Mouse (Mus musculus): ENCODE measurements around the gene Atp6v0d1. TPM values are rescaled to one million over a fixed set of nuclear protein-coding genes. Genes with fewer than 3 reads are reported as not detected.
"Not testable (repeated sequence)": the region's sequence is repeated elsewhere in the genome, so short reads cannot be mapped to it uniquely, and the experiment has no call there.

The Atp6v0d1 gene
- polyA plus RNA-seq, 1 experiment from 2014 or later, result 52.4 TPM

DNA sequence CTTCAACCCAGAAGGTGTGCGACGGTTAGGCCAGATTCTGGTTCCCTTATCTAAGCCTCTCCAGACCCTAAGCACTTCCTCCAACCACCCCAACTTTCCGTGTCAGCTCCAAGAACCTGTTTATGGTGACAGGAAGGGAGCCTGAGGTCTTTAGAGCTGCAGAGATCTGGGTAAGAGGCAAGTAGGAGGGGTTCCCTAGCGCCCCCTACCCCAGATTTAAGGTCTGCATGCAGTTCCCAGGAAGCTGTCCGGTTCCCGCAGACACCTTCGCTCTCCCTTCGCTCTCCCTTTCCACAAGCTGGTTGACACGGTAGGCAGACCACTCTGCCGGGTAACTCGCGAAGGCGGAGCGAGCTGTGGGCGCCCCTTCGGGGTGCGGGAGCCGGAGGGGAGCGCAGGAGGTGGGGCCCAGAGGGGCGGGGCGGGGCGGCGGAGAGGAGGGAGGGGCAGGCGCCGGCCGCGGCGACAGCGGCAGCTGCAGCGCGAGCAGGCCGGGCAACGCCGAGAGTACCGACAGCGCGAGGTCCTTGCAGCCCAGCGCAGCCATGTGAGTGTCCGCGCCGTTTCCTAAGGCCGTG lies 39.0 kb upstream of the Atp6v0d1 start, which contains the start of gene Ripor1:
Ripor1 (plus strand) TSS at position 452 of the 578 bp plus-strand sequence.
- H3K27me3 ChIP-seq, result peaks cover 11% of the 10 kb centered on the region; the same call in 1 of the 2 replicates
- peaks cover 59% of the 10 kb centered on the region for H3K4me1 ChIP-seq (replicated peaks)
- no peaks in the 10 kb centered on the region for H3K9me3 ChIP-seq (replicated peaks)
- H3K36me3 ChIP-seq (replicated peaks), result no peaks in the 10 kb centered on the region
- WGBS (ENCODE audit: insufficient replicate concordance), result under 1% methylated on average over 36 of the region's 42 CpGs
- H3K9ac ChIP-seq, result peak within 1 kb of the TSS; percentile 81
- H3K4me2 ChIP-seq, result peak within 1 kb of the TSS; percentile 99
- ATAC-seq (ENCODE audit: insufficient read depth), result peak; percentile 78
- H3K4me3 ChIP-seq (replicated peaks), result peak within 1 kb of the TSS; percentile 73
- peak within 1 kb of the TSS; percentile 81 for H3K27ac ChIP-seq (replicated peaks)

DNA sequence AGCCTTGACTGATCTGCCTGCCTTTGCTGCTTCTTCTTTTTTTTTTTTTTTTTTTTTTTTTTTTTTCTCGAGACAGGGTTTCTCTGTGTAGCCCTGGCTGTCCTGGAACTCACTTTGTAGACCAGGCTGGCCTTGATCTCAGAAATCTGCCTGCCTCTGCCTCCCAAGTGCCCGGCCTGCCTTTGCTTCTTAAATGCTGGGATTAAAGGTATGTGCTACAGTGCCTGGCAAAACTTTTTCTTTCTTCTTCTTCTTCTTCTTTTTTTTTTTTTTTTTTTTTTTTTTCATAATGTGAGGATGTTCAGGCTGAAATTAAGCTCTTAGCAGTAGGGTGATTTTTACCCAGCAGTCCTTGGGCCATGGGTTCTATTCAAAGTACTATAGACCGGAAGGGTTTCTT lies 36.7 kb upstream of the Atp6v0d1 start:
- Histone ChIP-seq H3K4me1 (replicated peaks) (peaks cover 36% of the 10 kb centered on the region), H3K27me3 (peaks cover 11% of the 10 kb centered on the region; the same call in 1 of the 2 replicates)
- not testable (repeated sequence) for H3K4me3 ChIP-seq (replicated peaks); H3K9ac ChIP-seq; H3K4me2 ChIP-seq; H3K9me3 ChIP-seq (replicated peaks); H3K36me3 ChIP-seq (replicated peaks); H3K27ac ChIP-seq (replicated peaks); ATAC-seq (ENCODE audit: insufficient read depth)
- 66% methylated on average over 2 of the region's 3 CpGs for WGBS (ENCODE audit: insufficient replicate concordance)

- H3K27ac ChIP-seq (replicated peaks), result no peak overlapping the region
- H3K9ac ChIP-seq, result no peak overlapping the region
- H3K27me3 ChIP-seq, result peaks cover 11% of the 10 kb centered on the region; the same call in 1 of the 2 replicates
- H3K36me3 ChIP-seq (replicated peaks), result no peaks in the 10 kb centered on the region
- no peaks in the 10 kb centered on the region for H3K9me3 ChIP-seq (replicated peaks)
- no peak overlapping the region for H3K4me2 ChIP-seq
- 76% methylated on average over 5 of the region's 5 CpGs for WGBS (ENCODE audit: insufficient replicate concordance)
- ATAC-seq (ENCODE audit: insufficient read depth), result no peak
- no peak overlapping the region for H3K4me3 ChIP-seq (replicated peaks)
- H3K4me1 ChIP-seq (replicated peaks), result peaks cover 33% of the 10 kb centered on the region
Measured at GRCm38 (mm10) chr8:105601301-105601700, 35.5 kb upstream of the Atp6v0d1 start.

- peaks cover 18% of the 10 kb centered on the region for H3K4me1 ChIP-seq (replicated peaks)
- WGBS (ENCODE audit: insufficient replicate concordance), result 45% methylated on average over 6 of the region's 6 CpGs
- no peak for ATAC-seq (ENCODE audit: insufficient read depth)
Measured at GRCm38 (mm10) chr8:105598777-105599176, 32.9 kb upstream of the Atp6v0d1 start.

DNA sequence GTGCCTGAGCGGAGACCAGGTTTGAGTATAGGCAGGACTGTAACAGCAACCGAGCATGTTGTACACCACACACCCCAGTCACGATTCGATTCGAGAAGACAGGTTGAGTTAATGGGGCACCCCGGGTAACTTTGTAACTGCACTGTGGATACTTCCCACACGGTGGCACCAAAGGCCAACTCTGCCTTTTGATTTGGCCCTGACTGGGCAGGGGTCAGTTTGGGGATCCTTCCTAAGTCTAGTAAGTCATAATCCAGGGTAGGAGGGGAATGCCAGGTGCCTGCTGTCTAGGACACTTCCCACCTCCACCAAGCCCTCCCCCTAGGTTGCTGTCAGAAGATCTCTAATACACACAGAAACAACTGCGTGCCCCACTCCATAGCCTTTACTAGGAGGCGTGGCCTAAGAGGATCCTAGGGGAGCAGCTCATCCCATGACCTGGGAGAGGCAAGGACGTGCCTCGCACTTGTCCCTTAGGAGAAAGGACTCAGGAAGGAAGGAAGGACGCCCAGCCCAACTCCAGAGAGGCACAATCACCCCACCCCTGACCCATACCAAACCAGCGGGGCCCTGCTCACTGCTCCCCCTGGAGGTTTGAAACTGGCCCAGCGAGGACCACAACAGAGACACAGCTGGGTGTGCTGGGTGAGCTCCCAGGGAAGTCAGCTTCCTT lies 30.7 kb upstream of the Atp6v0d1 start:
- Histone ChIP-seq H3K9me3 (replicated peaks) (no peaks in the 10 kb centered on the region), H3K9ac (no peak overlapping the region), H3K36me3 (replicated peaks) (no peaks in the 10 kb centered on the region), H3K4me2 (peak overlapping the region; percentile 68), H3K4me3 (replicated peaks) (peak overlapping the region; percentile 40), H3K4me1 (replicated peaks) (peaks cover 20% of the 10 kb centered on the region), H3K27me3 (peaks cover 17% of the 10 kb centered on the region), H3K27ac (replicated peaks) (no peak overlapping the region)
- ATAC-seq (ENCODE audit: insufficient read depth), result peak; percentile 75
- 3% methylated on average over 14 of the region's 14 CpGs for WGBS (ENCODE audit: insufficient replicate concordance)

More at GRCm38 (mm10) chr8:105598777-105599176, 32.9 kb upstream of the Atp6v0d1 start:
- H3K4me3 ChIP-seq (replicated peaks), result no peak overlapping the region
- H3K9me3 ChIP-seq (replicated peaks), result no peaks in the 10 kb centered on the region
- H3K27ac ChIP-seq (replicated peaks), result no peak overlapping the region
- H3K27me3 ChIP-seq, result peaks cover 14% of the 10 kb centered on the region
- no peak overlapping the region for H3K9ac ChIP-seq
- no peak overlapping the region for H3K4me2 ChIP-seq
- no peaks in the 10 kb centered on the region for H3K36me3 ChIP-seq (replicated peaks)

DNA sequence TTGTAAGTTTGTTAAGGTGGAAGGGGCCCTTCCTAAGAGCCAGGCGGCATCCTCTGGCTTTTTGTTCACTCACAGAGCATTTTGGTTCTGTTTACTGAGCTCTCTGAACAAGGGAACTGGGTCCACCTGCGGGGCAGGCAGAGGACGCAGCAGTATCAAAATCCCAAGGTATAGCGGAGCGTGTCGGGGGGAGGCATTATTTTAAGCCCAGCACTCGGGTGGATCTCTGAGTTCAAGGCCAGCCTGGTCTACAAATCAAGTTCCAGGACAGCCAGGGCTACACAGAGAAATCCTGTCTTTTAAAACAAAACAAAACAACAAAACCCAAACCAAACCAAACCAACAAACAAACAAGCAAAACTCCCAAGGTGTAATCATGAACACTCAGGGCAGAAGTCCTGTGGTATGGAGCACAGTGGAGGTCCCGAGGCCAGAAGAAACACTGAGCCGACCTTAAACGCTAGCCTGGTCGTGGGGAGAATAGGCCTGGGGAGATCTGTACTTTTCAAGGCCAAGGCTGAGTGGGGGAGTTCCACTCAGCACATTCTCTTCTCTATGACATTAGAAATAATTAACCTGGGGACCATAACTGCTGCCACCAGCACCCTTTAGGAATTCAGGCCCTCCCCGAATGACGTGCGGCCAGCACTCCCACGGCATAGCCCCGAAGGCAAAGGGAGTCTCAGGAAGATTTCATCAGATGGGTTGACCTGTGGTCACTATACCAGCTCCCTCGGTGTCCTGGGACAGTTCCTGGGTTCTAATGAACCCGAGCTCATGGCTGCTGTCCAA lies 28.8 kb upstream of the Atp6v0d1 start:
- Histone ChIP-seq H3K4me1 (replicated peaks) (peaks cover 20% of the 10 kb centered on the region), H3K27ac (replicated peaks) (no peak overlapping the region), H3K4me2 (no peak overlapping the region), H3K9ac (no peak overlapping the region), H3K9me3 (replicated peaks) (no peaks in the 10 kb centered on the region), H3K27me3 (peaks cover 17% of the 10 kb centered on the region), H3K4me3 (replicated peaks) (no peak overlapping the region), H3K36me3 (replicated peaks) (no peaks in the 10 kb centered on the region)
- no peak for ATAC-seq (ENCODE audit: insufficient read depth)
- 63% methylated on average over 18 of the region's 18 CpGs for WGBS (ENCODE audit: insufficient replicate concordance)

- no peak overlapping the region for H3K9ac ChIP-seq
- H3K4me2 ChIP-seq, result no peak overlapping the region
- no peak for ATAC-seq (ENCODE audit: insufficient read depth)
- no peaks in the 10 kb centered on the region for H3K9me3 ChIP-seq (replicated peaks)
- no peak overlapping the region for H3K4me3 ChIP-seq (replicated peaks)
- peaks cover 20% of the 10 kb centered on the region for H3K4me1 ChIP-seq (replicated peaks)
- H3K27me3 ChIP-seq, result peaks cover 17% of the 10 kb centered on the region
- 32% methylated on average over 15 of the region's 15 CpGs for WGBS (ENCODE audit: insufficient replicate concordance)
- H3K36me3 ChIP-seq (replicated peaks), result no peaks in the 10 kb centered on the region
- no peak overlapping the region for H3K27ac ChIP-seq (replicated peaks)
Measured at GRCm38 (mm10) chr8:105593859-105594258, 28.0 kb upstream of the Atp6v0d1 start.

DNA sequence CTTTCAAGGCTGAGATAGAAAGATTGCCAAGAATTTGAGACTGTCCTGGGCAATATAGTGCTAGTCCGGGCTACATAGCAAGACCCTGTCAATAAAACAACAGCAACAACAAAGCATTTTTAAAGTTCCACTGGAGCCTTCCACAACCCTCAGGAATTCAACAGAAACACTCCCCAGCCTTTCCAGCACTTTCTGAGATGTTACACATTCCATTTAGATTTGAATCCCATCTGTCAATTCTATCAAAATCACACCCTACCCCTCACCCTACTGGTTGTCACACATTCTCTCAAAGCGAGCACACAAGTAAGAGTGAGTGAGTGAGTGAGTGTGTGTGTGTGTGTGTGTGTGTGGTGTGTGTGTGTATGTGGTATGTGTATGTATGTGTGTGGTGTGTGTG lies 26.6 kb upstream of the Atp6v0d1 start:
- WGBS (ENCODE audit: insufficient replicate concordance), result 70% methylated on average over 2 of the region's 2 CpGs
- H3K4me1 ChIP-seq (replicated peaks), result peaks cover 20% of the 10 kb centered on the region
- H3K27me3 ChIP-seq, result peaks cover 17% of the 10 kb centered on the region
- no peak overlapping the region for H3K4me2 ChIP-seq
- H3K27ac ChIP-seq (replicated peaks), result no peak overlapping the region
- no peaks in the 10 kb centered on the region for H3K36me3 ChIP-seq (replicated peaks)
- H3K4me3 ChIP-seq (replicated peaks), result no peak overlapping the region
- ATAC-seq (ENCODE audit: insufficient read depth), result no peak
- H3K9me3 ChIP-seq (replicated peaks), result no peaks in the 10 kb centered on the region
- no peak overlapping the region for H3K9ac ChIP-seq

DNA sequence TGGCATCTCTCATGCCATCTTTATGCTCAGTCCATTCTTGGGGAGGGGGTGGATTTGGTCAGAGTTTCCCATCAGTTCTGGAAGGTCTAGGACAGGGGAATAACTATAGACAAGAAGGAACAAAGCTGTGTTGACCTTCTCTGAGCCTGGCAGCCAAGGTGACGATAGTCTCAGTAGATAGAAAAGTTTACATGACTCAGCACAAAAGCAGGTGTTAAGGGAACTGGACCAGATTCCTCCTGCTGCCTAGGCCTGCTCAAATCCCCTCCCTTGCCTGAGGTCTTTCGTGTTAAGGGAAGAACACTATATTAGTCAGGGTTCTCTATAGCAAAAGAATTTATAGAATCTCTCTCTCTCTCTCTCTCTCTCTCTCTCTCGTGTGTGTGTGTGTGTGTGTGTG lies 13.9 kb upstream of the Atp6v0d1 start:
- H3K27ac ChIP-seq (replicated peaks), result no peak overlapping the region
- H3K4me1 ChIP-seq (replicated peaks), result no peaks in the 10 kb centered on the region
- no peaks in the 10 kb centered on the region for H3K27me3 ChIP-seq
- no peaks in the 10 kb centered on the region for H3K36me3 ChIP-seq (replicated peaks)
- WGBS (ENCODE audit: insufficient replicate concordance), result 32% methylated on average over 3 of the region's 3 CpGs
- H3K9me3 ChIP-seq (replicated peaks), result no peaks in the 10 kb centered on the region
- ATAC-seq (ENCODE audit: insufficient read depth), result no peak
- no peak overlapping the region for H3K9ac ChIP-seq
- no peak overlapping the region for H3K4me2 ChIP-seq
- no peak overlapping the region for H3K4me3 ChIP-seq (replicated peaks)

- no peaks in the 10 kb centered on the region for H3K36me3 ChIP-seq (replicated peaks)
- H3K4me3 ChIP-seq (replicated peaks), result no peak overlapping the region
- no peaks in the 10 kb centered on the region for H3K4me1 ChIP-seq (replicated peaks)
- ATAC-seq (ENCODE audit: insufficient read depth), result no peak
- no peaks in the 10 kb centered on the region for H3K27me3 ChIP-seq
- H3K27ac ChIP-seq (replicated peaks), result no peak overlapping the region
- H3K9ac ChIP-seq, result no peak overlapping the region
- WGBS (ENCODE audit: insufficient replicate concordance), result 73% methylated on average over 3 of the region's 3 CpGs
- no peak overlapping the region for H3K4me2 ChIP-seq
- H3K9me3 ChIP-seq (replicated peaks), result no peaks in the 10 kb centered on the region
Measured at GRCm38 (mm10) chr8:105575538-105575937, 9.7 kb upstream of the Atp6v0d1 start.

DNA sequence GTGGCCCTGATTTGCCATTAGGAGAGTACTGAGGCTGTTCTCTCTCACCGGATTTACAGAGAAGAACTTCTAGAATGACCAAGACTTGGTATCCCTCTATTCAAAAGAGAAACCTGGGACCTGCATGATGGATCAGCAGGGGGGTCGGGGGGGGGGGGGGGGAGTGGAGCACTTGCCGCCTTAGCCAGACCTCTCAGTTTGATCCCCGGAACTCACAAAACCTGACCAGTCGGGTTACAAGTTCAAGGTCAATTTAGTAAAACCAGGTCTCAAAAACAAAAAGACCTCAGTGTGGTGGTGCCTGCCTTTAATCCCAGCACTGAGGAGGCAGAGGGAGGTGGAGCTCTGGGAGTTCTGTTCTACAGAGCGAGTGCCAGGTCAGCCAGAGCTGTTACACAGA lies 8.9 kb upstream of the Atp6v0d1 start:
- Histone ChIP-seq H3K4me2 (no peak overlapping the region), H3K9ac (no peak overlapping the region), H3K36me3 (replicated peaks) (no peaks in the 10 kb centered on the region), H3K4me1 (replicated peaks) (no peaks in the 10 kb centered on the region), H3K4me3 (replicated peaks) (no peak overlapping the region), H3K27me3 (no peaks in the 10 kb centered on the region), H3K27ac (replicated peaks) (no peak overlapping the region), H3K9me3 (replicated peaks) (no peaks in the 10 kb centered on the region)
- WGBS (ENCODE audit: insufficient replicate concordance), result 44% methylated on average over 6 of the region's 6 CpGs
- no peak for ATAC-seq (ENCODE audit: insufficient read depth)

All from liver, embryonic 15.5 days (tissue).